Mouse (Mus musculus): Measurements from ENCODE around the gene Yju2. TPM values are rescaled to one million over a fixed set of nuclear protein-coding genes. Genes with fewer than 3 reads are reported as not detected.

Yju2 gene
- total RNA-seq, 2 experiments from 2014 or later = 15.9 to 16.8 TPM

DNA sequence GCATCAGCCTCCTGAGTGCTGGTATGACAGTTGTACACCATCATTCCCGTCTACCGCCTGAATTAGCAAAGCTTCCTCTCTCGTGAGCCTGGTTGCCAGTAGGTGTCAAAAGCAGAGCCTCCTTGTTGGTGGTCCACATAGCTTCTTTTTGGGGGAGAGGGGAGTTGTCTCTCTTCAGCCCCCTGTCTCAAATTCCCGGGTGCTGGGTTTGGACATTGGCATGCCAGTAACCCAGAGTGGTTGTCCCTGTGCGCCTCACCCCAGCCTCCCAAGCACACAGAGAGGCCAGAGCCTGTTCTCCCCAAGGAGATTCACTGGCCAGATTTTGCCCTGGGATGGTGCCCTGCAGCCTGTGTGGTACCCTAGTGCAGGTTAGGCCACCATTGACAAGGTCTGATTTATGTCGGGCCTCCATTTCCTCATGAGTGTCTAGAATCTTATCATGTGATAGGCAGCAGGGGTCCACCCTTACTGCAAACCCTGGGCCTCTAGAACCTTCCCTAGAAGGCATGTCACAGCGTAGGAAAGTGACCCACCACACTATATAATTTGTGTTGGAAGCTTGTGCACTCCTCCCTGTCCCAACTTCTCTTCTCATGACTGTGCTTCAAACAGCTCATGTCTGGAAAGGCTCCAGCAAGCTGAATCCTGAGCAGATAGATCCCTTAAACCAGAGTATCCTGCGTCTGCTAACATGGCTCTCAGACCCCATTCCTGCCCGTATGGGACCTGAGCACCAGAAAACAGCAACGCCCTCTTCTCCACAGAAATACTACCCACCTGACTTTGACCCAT is 1.2 kb downstream of the Yju2 start:
- peak; percentile 5 to 21 for DNase-seq (ENCODE audit: low spot score in 2 of 2)

DNA sequence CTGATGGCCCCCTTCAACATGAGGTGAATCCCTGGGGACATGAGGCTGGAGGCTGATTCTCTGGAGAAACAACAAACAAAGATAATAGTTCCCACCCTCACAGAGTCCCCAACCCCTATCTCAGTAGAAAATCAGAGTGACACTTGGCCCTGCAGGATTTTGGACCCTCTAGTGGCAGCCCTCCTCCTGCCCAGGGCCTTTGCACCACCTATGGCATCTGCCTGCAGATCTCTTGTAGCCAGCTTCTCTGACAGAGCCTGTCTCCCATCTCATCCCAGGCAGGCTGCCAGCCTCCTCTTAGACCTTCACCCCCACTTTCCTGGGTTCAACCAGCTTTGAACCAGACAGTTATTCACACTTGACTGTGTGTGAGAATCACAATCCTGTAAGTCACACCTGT is 1.9 kb downstream of the Yju2 start:
- peak in 1 of 2 experiments; percentile 3 for DNase-seq (ENCODE audit: low spot score in 2 of 2)

DNA sequence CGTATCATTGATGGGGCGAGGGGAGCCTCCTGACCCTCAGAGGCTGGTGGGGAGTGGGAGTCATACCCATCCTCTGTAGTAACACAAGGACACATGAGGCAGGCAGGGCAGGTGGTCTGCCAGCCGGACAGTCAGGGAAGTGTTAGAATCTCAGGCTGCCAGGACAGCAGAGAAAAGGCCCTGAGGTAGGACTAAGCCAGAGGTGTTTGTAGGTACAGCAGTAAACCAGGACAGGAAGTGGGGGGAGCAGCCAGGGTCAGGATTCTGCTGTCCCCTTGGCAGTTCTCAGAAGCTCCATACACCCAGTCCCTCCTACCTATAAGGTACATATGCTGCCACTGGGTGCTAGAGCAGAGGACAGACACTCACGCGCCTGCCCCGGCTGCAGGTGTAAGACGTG is 2.7 kb downstream of the Yju2 start:
- DNase-seq (ENCODE audit: low spot score in 2 of 2) = peak in 1 of 2 experiments; percentile 2

DNA sequence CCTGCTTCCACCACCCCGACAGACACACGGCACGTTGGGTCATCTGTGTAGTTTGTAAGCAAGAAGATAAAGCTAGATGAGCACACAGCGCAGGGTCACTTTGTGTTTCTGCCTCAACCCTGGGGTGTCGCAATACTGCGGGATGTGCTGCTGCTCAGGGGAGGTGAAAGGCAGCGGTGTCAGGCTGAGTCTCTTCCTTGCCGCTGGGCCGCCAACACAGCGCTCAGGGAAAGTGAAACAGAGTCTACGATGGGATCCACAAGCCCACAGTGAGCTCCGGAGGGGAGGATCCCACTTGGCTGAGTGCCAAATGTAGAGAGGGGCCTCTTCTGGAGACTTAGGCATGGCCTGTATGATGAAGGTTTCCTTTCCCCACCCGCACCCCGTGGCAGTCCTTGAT is 4.3 kb downstream of the Yju2 start:
- DNase-seq (ENCODE audit: low spot score in 2 of 2) = peak in 1 of 2 experiments; percentile 3

DNA sequence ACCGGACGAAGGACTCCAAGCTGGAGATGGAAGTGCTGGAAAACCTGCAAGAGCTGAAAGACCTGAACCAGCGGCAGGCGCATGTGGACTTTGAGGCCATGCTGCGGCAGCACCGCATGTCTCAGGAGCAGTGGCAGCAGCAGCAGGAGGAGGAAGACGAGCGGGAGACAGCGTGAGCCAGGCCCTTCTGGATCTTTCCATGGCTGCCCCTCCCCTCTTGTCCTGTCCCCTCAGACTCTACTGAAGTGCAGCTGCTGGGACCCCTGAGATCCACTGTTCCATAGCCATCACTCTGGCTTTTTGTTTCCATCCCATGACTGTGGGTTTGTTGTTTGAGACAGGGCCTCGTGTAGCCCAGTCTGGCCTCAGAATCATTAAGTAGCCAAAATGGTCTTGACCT is 5.6 kb downstream of the Yju2 start:
- no peak for DNase-seq (ENCODE audit: low spot score in 2 of 2)

DNA sequence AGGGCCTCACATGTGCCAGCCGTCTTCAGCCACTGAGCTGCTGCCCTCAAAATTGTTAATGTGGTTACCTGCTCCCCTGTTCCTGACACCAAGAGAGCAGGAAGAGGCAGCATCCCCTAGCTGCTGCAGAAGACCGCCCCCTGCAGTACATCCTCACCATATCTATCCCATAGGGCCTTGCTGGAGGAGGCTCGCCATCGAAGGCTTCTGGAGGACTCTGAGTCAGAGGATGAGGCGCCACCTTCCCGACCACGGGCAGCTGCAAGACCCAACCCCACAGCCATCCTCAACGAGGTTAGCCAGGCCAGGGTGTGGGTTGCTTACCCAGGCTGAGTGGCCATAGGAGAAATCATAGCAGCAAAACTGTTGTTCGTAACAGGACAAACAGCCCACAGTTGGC is 6.1 kb downstream of the Yju2 start:
- DNase-seq (ENCODE audit: low spot score in 2 of 2) = no peak

DNA sequence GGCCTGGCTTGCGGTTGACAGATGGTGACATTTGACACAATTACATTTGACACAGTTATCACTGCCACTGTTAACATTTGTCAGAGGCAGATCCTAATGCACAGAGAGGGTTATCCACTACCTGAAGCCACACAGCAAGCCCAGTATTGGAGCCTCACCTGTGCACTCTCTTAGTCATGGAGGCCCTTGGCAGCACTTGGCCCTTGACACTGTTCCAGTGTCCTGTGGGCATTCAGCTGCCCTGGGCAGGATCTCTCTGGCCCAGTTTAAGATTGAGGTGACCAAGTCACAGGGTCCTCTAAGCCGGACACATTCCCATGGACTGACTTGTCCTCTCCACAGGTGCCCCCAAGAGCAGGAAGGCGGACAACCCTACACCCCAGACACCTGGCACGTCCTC is 8.3 kb downstream of the Yju2 start:
- no peak for DNase-seq (ENCODE audit: low spot score in 2 of 2)

DNA sequence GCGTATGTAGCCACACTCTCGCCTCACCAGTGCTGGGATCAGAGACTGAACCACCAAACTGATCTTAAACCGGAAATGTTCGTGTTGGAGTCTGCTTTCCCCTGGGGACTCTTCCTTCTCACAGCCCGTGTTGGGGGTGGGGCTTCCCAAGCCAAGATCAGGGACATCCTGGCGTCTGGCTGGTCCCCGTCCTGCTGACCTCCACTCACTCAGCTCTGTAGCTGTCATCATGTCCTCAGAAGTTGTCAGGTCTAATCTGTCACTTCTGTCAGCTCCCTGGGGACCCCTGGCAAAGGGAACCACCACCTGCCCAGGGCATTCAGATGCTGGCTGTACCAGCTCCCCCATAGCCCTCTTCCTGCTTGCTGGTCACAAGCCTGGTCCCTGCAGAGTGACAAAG is 9.3 kb downstream of the Yju2 start:
- DNase-seq (ENCODE audit: low spot score in 2 of 2) = no peak

DNA sequence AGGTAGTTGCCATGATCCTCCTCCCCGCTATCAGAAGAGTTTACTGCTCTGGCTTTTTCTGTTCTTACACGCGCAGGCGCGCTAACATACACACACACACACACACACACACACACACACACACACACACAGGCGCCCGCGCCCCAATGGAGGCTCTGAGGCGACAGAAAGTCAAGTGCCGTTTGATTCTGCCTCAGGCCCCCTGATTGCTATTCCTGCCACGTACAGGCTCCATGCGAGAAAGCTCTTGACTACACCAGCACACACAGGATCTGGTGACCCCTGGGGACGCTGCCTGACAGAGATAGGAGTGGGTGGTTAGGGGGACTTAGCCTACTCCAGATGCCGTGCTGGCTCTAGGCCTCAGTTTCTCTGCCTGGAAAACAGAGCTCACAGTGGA is 10.7 kb downstream of the Yju2 start:
- DNase-seq (ENCODE audit: low spot score in 2 of 2) = peak; percentile 66 to 70

DNA sequence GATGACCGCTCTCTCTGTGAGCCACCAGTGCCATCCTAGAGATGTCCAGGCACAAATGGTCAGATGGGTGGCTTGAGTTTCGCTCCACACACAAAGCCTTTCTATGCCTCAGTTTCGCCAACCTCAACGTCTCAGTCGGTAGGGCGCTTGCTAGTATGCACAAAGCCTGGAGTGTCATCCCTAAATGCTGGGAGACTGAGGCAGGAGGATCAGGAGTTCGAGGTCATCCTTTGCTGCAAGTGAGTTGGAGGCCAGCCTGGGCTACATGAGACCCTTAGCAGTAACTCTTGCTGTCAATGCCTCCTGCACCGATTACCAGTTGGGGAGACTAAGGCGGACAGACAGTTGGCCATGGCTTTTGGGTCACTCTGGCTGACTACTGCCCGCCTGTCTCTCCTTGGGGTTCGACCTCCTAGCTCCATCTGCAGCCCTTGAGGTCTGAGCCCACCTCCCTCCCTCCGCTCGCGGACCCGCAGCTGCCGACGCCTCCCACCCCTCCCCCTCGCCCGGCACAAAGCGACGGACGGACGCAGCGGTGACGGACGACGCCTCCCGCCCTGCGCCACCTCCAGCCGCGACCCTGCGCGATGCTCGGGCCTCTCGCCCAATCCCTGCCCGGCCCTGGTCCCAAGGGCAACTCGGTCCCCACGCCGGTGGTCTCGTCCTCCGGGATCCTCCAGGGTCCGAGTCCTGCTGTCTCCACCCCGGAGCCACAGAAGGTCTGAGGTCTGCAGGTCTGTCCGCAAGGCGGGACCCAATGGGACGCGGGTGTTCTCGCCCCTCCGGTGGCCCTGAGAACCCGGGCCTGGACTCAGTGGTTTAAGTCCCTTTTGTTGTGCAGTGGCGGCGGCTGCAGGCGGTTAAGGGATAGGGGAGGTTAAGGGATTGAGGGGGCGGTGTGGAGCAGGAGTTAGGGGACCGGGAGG is 11.3 kb downstream of the Yju2 start, which contains the start of gene Shd:
TSS of gene Shd (plus strand) at position 502 of the 926 bp plus-strand sequence.
- DNase-seq (ENCODE audit: low spot score in 2 of 2) = peak; percentile 59 to 67

DNA sequence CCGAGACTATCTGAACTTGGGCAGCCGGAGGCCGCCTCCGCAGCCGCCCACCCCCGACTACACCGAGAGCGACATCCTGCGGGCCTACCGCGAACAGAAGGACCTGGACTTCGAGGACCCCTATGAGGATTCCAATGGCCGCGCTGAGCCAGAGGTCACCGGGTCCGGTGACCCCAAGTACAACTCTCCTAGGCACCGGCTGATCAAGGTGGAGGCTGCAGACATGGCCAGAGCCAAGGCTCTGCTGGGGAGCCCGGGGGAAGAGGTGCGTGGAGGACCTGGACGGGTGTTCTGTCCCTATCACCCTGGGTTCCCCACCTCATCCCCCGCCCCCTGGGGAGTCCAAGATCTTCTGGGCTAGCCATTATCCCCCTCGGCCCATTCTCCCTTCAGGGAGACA is 12.6 kb downstream of the Yju2 start:
- DNase-seq (ENCODE audit: low spot score in 2 of 2) = no peak

DNA sequence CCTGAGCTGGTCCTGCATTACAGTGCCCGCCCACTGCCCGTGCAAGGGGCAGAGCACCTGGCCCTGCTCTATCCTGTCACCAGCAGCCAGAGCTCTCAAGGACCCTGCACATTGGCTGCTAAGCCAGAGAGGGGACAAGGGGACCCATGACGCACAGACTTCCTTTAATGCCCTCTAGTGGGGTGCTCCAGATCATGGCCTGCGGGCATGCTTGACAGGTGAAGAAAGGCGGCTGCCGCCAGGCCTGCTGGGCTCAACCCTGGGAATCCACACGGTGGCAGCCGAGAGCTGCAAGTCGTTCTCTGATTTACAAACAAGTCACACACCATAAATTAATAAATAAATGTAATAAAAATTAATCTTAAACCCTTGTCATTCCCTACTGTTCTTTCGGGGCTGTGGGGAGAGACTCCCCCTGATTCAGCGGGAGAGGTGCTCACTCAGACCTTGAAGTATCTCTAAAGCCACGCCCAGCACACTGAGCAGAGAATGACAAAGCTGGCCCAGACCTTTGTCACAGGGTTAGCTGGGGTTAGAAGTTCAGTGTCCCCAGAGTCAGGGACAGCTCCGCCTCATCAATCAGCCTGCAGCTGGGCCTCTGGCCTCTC is 17.5 kb downstream of the Yju2 start:
- DNase-seq (ENCODE audit: low spot score in 2 of 2) = peak; percentile 83 to 87

DNA sequence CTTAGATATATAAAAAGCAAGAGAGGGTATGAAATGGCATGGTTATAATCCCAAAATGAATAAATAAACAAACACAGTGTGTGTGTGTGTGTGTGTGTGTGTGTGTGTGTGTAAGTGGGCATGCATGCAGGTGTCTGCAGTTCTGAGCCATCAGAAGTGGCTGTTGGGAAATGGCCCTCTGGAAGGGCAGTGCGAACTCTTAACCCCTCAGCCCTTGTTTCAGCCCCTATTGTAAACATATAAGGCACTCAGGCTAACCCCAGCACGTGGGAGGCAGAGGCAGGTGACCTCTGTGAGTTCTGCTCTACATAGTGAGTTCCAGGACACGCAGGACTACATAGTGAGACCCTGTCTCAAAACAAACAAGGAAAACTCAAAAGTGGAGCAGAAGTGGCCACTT is 18.4 kb downstream of the Yju2 start:
- no peak for DNase-seq (ENCODE audit: low spot score in 2 of 2)

DNA sequence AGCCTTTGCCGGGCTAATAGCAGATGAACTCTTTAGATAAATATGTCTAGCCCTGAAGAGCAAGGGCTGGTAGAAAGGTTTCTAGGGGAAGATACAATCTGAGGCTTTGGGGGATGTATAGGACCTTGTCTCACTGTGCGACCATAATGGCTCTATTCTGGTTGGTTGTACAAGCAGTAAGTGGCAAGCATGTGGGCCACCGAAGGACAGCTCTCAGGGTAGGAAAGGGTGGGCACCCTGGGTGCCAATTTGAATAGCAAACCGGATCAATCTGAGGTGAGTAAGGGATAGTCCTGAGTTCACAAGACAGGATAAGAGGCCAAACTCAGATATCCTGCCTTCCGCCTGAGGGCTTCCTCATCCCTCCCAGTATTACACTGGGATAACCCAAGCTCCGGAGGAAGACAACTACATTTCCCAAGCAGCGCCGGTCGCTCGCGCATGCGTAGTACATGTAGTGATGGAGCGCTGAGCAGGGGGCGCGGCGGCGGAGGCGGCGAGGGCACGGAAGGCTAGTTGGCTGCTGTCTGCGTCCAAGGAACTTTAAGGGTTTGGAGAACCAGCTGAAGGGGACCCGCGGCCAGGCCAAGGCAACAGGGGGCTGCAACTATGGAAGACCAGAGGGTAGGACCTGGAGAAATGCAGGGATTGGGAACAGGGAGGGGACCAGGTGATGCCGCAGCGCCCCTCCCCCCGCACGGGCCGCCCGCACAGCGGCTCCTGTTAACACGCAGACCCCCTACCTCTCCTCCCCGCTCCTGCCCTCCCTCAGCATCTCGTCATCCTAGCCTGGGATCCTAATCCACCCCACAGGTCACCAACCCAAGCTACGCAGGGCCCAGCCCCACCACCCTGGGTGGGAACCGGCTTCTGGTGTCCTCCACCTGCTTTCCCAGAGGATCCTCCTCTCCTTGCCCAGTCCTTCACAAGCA is 27.4 kb downstream of the Yju2 start, which contains the start of gene Fsd1:
TSS of gene Fsd1 (plus strand) at position 480 of the 932 bp plus-strand sequence.
- DNase-seq (ENCODE audit: low spot score in 2 of 2) = peak; percentile 76 to 85

DNA sequence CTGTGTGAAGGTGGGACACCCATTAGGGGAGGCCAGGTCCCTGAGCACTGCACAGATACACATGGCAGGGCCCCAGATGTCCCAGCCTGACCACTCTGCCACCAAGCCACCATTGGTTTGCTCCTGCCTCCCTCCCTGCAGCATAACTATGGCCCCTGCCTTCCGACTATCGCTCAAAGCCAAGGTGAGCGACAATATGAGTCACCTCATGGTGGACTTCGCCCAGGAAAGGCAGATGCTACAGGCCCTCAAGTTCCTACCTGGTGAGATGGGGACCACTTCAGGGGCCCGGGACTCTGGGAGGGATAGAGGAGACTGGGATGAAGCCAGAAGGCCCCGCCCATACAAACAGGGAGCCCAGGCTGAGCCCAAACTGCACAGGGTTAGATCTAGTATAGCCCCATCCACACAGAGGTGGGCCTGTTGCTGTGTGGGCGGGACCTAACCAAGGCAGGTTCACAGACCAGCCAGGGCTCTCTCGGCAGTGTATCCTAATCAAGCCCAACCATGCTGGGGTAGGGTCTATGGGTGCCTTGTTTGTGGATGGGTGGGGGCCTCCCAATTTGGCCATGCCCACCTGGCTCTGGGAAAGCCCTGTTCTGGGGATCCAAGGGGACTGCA is 31.5 kb downstream of the Yju2 start:
- DNase-seq (ENCODE audit: low spot score in 2 of 2) = no peak

DNA sequence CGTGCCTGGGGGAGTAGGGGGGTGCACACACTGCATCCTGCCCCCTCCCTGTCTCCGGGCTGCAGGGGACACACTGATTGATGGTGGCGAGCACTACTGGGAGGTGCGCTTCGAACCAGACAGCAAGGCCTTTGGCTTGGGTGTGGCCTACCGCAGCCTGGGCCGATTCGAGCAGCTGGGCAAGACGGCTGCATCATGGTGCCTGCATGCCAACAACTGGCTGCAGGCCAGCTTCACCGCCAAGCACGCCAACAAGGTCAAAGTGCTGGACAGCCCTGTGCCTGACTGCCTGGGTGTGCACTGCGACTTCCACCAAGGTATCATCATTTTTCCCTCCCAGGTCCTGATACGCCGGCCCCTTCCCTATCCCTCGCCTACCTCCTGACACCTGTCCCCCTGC is 37.1 kb downstream of the Yju2 start:
- no peak for DNase-seq (ENCODE audit: low spot score in 2 of 2)

DNA sequence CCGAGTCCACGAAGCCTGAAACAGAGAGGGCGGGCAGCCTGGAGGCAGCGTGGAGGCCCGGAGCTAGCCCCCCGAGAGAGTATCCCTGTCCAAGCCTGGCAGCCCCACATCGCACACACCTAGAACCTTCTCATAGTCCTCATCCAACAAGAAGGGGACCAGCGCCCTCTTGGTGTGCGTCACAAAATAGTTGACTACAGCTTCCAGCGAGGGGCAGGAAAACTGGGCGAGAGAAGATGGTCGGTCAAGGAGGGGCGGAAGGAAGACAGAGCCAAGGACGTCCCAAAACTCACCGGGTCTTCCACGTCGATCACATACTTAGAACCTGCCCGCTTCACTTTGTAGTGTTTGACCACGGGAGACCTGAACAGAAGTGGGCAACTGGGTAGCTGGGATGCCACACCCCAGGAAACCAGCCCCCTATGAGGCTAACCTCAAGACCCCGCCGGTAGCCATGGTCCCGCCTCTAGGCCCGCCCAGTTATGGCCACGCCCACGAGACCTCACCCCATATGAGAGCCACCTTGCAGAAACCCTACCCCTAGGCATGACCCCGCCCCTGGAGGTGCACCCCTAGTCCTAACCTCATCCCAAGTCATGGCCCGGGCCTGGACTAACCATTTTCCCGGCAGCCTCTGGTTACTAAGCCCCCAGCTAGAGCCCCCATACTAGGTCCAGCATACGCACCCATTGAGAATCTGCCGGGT is 41.0 kb downstream of the Yju2 start:
- DNase-seq (ENCODE audit: low spot score in 2 of 2) = no peak

DNA sequence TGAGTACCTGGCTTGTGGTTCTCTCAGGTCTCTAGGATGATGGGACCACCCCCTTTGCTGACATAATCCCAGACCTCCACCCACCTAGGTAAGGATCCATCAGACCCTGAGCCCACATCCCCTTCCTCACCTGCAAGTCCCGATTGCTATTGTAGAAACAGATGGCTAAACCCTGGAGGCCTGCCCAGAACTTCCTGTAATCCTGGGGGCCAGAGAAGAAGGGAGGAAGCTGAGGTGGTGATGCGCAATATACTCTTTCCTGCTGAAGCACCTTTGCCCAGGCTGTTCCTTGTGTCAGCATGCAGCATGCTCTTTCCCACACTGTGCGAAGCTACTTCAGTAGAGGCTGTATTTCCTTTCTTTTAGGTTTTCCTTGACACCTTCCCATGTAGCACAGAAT is 44.1 kb downstream of the Yju2 start:
- no peak for DNase-seq (ENCODE audit: low spot score in 2 of 2)

DNA sequence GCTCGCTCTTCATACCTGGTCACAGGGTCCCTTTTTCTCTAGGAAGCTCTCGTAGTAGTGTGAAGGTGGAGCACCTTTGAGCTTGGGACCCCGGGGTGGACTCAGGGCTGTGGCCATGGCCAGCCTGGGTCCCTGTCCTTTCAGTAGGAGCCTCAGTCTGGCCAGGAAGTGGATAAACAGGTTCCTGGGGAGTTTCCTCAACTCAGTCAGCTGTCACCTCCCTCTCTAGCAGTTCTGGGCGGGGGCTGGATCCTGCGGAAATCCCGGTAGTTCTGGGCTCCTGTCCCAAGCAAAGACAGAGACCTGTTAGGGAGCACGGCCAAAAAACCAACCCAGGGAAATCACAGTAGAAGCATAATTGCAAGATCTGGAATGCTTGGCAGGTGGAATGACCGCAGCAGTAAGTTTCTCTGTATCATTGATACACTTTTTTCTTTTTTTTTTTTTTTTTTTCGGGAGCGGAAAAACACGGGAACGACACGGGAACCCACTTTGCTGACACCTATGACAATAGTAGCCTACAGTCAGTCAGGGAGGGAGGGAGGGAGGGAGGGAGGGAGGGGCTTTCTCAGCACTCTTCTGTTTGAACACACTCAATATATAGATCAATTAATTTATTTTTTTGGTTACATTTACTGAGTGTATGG is 46.6 kb downstream of the Yju2 start, which contains the start of the genes Stap2 and Mpnd:
TSS of gene Stap2 (minus strand) at position 170 of the 647 bp plus-strand sequence.
TSS of gene Mpnd (plus strand) at position 297 of the 647 bp plus-strand sequence.
- DNase-seq (ENCODE audit: low spot score in 2 of 2) = no peak
